Mouse (Mus musculus): ENCODE measurements around the gene Prrg2.

DNA sequence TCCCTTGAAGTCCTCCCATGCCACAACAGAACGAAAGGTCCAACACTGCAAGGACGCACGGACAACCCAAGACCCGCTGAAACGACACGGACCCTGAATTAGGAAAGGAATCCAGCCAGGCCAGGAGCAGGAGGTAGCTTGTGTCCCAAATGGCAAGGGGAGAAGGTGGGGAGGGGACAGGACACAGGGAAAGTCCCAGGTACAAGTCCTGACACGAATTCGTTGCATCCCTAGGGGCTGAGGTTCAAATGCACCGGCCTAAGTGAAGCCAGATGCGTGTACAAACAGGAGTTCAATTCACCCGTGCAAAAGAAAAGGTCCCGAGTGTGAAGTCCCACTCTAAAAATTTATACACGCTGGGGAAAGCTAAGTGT is 10.9 kb downstream of the Prrg2 start:
- no peak for TF ChIP-seq POLR2A (IDR thresholded peaks at IDR 0.05; ENCODE audit: borderline replicate concordance, control insufficient read depth, low read depth, low read length)
- no peak for TF ChIP-seq CTCF (IDR thresholded peaks at IDR 0.05; ENCODE audit: control insufficient read depth, insufficient read depth, low read length)
